Mouse (Mus musculus) cerebellum, adult 2 months (tissue): ENCODE results near the gene Hoxa1.

ENCODE experiments used
- CTCF ChIP-seq: fragments of 200-500 bp; IDR thresholded peaks from 2 replicates; pipeline ENCODE4 v1.5.1; 2011; ENCODE audit warnings: low read depth, mild to moderate bottlenecking, control low read depth, low read length, moderate library complexity, borderline replicate concordance; ENCODE audit not compliant: insufficient read depth
- POLR2A ChIP-seq: fragments of 200-500 bp; IDR thresholded peaks from 2 replicates; pipeline ENCODE4 v1.6.1; 2011; ENCODE audit warnings: low read length, control low read depth, borderline replicate concordance; ENCODE audit not compliant: insufficient read depth

GRCm38 (mm10) chr6:52161336-52162092 lies 3.4 kb upstream of the Hoxa1 start:
- TF ChIP-seq POLR2A (no peak), CTCF (no peak)
